Mouse (Mus musculus) forebrain, embryonic 11.5 days (tissue): Measurements from ENCODE around the gene Dip2a. TPM values are rescaled to one million over a fixed set of nuclear protein-coding genes. Genes with fewer than 3 reads are reported as not detected.

Experiments
- ATAC-seq: fragments of 200-750 bp; cut with Nextera tagmentation; replicated peaks from 2 replicates; pipeline ENCODE4 v1.8.0; 2017; ENCODE audit warnings: moderate TSS enrichment; ENCODE audit not compliant: low FRiP score
- DNase-seq: peaks from one replicate; pipeline ENCODE4 v3.0.0-alpha.2; 2017; ENCODE audit warnings: low spot score
- H3K27ac ChIP-seq: fragments of 300-500 bp; sonication (generic); 2 replicates; pipeline ENCODE4 v1.5.1; 2014; ENCODE audit warnings: low read depth, low read length
- H3K27me3 ChIP-seq: fragments of 300-500 bp; sonication (generic); 2 replicates; pipeline ENCODE4 v1.6.1; 2014; ENCODE audit warnings: mild to moderate bottlenecking, low read length, mixed read lengths; ENCODE audit not compliant: control insufficient read depth, insufficient read depth
- H3K36me3 ChIP-seq: fragments of 300-500 bp; sonication (generic); 2 replicates; pipeline ENCODE4 v1.6.1; 2014; ENCODE audit warnings: mild to moderate bottlenecking, low read length, moderate library complexity, mixed read lengths; ENCODE audit not compliant: control insufficient read depth, insufficient read depth
- H3K4me1 ChIP-seq: fragments of 300-500 bp; sonication (generic); replicated peaks from 2 replicates; pipeline ENCODE4 v1.6.1; 2014; ENCODE audit warnings: low read length, mixed read lengths; ENCODE audit not compliant: control insufficient read depth, insufficient read depth
- H3K4me2 ChIP-seq: fragments of 300-500 bp; sonication (generic); 2 replicates; pipeline ENCODE4 v1.6.1; 2014; ENCODE audit warnings: low read depth, mild to moderate bottlenecking, low read length, moderate library complexity, mixed read lengths; ENCODE audit not compliant: severe bottlenecking
- H3K4me3 ChIP-seq: fragments of 300-500 bp; sonication (generic); 2 replicates; pipeline ENCODE4 v1.5.1; 2014; ENCODE audit warnings: low read depth, low read length
- H3K9ac ChIP-seq: fragments of 300-500 bp; sonication (generic); 2 replicates; pipeline ENCODE4 v1.6.1; 2014; ENCODE audit warnings: low read length
- H3K9me3 ChIP-seq: fragments of 300-500 bp; sonication (generic); 2 replicates; pipeline ENCODE4 v1.6.1; 2016; ENCODE audit warnings: low read length, mixed read lengths; ENCODE audit not compliant: control insufficient read depth
- WGBS: fragments of 180-500 bp; shearing (Covaris S2); extraction: QIAGEN DNeasy Blood & Tissue Kit; methylation state at CpG from one replicate; pipeline ENCODE4 v1.1.7; 2014; 5-methylcytosine and 5-hydroxymethylcytosine counted together
- polyA plus RNA-seq: library from polyadenylated mRNA; unstranded; fragments of >200 nt; fragmentation: Nextera tagmentation; extraction: Ambion mirVana; gene quantifications from 2 replicates; pipeline ENCODE4 v1.2.1, GENCODE M21; 2014

Gene Dip2a
- polyA plus RNA-seq, 1 experiment from 2014 or later = 4.7 TPM

GRCm38 (mm10) chr10:76218240-76218639, 126.9 kb downstream of the Dip2a start:
- ATAC-seq = no peak
- DNase-seq = peak; percentile 30
- no peak overlapping the region for H3K4me3 ChIP-seq
- no peak overlapping the region for H3K4me2 ChIP-seq
- H3K27me3 ChIP-seq = no peaks in the 10 kb centered on the region
- H3K9me3 ChIP-seq = peaks cover 8% of the 10 kb centered on the region; the same call in 1 of the 2 replicates
- H3K27ac ChIP-seq = no peak overlapping the region
- peaks cover 21% of the 10 kb centered on the region; the same call in 1 of the 2 replicates for H3K36me3 ChIP-seq
- WGBS = 91% methylated on average over 9 of the region's 9 CpGs
- no peak overlapping the region for H3K9ac ChIP-seq
- no peaks in the 10 kb centered on the region for H3K4me1 ChIP-seq

- Histone ChIP-seq H3K4me2 (no peak overlapping the region), H3K36me3 (peaks cover 21% of the 10 kb centered on the region; the same call in 1 of the 2 replicates), H3K27ac (no peak overlapping the region), H3K9me3 (peaks cover 8% of the 10 kb centered on the region; the same call in 1 of the 2 replicates), H3K4me1 (no peaks in the 10 kb centered on the region), H3K4me3 (no peak overlapping the region), H3K9ac (no peak overlapping the region), H3K27me3 (no peaks in the 10 kb centered on the region)
- no peak for DNase-seq
- WGBS = 97% methylated on average over 17 of the region's 17 CpGs
- ATAC-seq = no peak
These were observed 128.0 kb downstream of the Dip2a start for GRCm38 (mm10) chr10:76217056-76217455.

GRCm38 (mm10) chr10:76214161-76214560, 130.9 kb downstream of the Dip2a start:
- DNase-seq = no peak

GRCm38 (mm10) chr10:76212121-76212520, 133.0 kb downstream of the Dip2a start:
- Histone ChIP-seq H3K27ac (no peak overlapping the region), H3K9ac (no peak overlapping the region), H3K36me3 (peaks cover 20% of the 10 kb centered on the region; the same call in 1 of the 2 replicates), H3K4me1 (no peaks in the 10 kb centered on the region), H3K27me3 (no peaks in the 10 kb centered on the region), H3K4me2 (no peak overlapping the region), H3K9me3 (peaks cover 8% of the 10 kb centered on the region; the same call in 1 of the 2 replicates), H3K4me3 (no peak overlapping the region)
- ATAC-seq = no peak
- DNase-seq = no peak
- 93% methylated on average over 6 of the region's 6 CpGs for WGBS

More at GRCm38 (mm10) chr10:76214161-76214560, 130.9 kb downstream of the Dip2a start:
- Histone ChIP-seq H3K27ac (no peak overlapping the region), H3K27me3 (no peaks in the 10 kb centered on the region), H3K4me2 (no peak overlapping the region), H3K4me3 (no peak overlapping the region), H3K4me1 (no peaks in the 10 kb centered on the region), H3K9ac (no peak overlapping the region), H3K9me3 (peaks cover 8% of the 10 kb centered on the region; the same call in 1 of the 2 replicates), H3K36me3 (peaks cover 21% of the 10 kb centered on the region; the same call in 1 of the 2 replicates)
- WGBS = 88% methylated on average over 4 of the region's 4 CpGs
- no peak for ATAC-seq

GRCm38 (mm10) chr10:76210806-76211205, 134.3 kb downstream of the Dip2a start:
- H3K4me1 ChIP-seq = no peaks in the 10 kb centered on the region
- H3K9ac ChIP-seq = no peak overlapping the region
- no peak overlapping the region for H3K27ac ChIP-seq
- no peaks in the 10 kb centered on the region for H3K27me3 ChIP-seq
- peaks cover 8% of the 10 kb centered on the region; the same call in 1 of the 2 replicates for H3K9me3 ChIP-seq
- H3K4me2 ChIP-seq = no peak overlapping the region
- no peak for DNase-seq
- no peak overlapping the region for H3K4me3 ChIP-seq
- no peak for ATAC-seq
- 93% methylated on average over 7 of the region's 7 CpGs for WGBS
- peaks cover 18% of the 10 kb centered on the region; the same call in 1 of the 2 replicates for H3K36me3 ChIP-seq

Other genes starting within 250 kb of the Dip2a start
- gene Slc5a4b, start 234.3 kb downstream of the Dip2a start, polyA plus RNA-seq = not detected in 2 replicates
- not detected in 2 replicates for gene Slc5a4a, start 197.8 kb downstream of the Dip2a start, polyA plus RNA-seq
- gene Prmt2, start 107.4 kb downstream of the Dip2a start, polyA plus RNA-seq = 83.9 and 99.6 TPM in 2 replicates
- gene S100b, start 91.4 kb downstream of the Dip2a start, polyA plus RNA-seq = 0.12 TPM in 1 of 2 replicates, not detected in the other
- not detected in 2 replicates for gene AC141477.1, start 95.2 kb upstream of the Dip2a start, polyA plus RNA-seq
- gene Pcnt, start 97.5 kb upstream of the Dip2a start, polyA plus RNA-seq = 22.2 and 24.3 TPM in 2 replicates
- not detected in 2 replicates for gene 2610028H24Rik, start 103.8 kb upstream of the Dip2a start, polyA plus RNA-seq
- gene Mcm3ap, start 123.6 kb upstream of the Dip2a start, polyA plus RNA-seq = 89.7 and 92.8 TPM in 2 replicates
- 6.0 and 6.1 TPM in 2 replicates for gene Ybey, start 123.8 kb upstream of the Dip2a start, polyA plus RNA-seq
- gene Lss, start 186.3 kb upstream of the Dip2a start, polyA plus RNA-seq = 44.9 and 72.6 TPM in 2 replicates
- 0.23 TPM in 1 of 2 replicates, not detected in the other for gene Spatc1l, start 217.0 kb upstream of the Dip2a start, polyA plus RNA-seq
- not detected in 2 replicates for gene Ftcd, start 230.4 kb upstream of the Dip2a start, polyA plus RNA-seq